Mouse (Mus musculus) CH12.LX (cell line): Measurements from ENCODE around the gene Tepp. TPM values are rescaled to one million over a fixed set of nuclear protein-coding genes. Genes with fewer than 3 reads are reported as not detected.

ENCODE experiments used
- DNase-seq: peaks from one replicate; pipeline ENCODE4 v3.0.0-alpha.2; 2013; ENCODE audit errors: extremely low read depth
- H3K27ac ChIP-seq: 2 replicates; pipeline ENCODE4 v1.5.1; 2012; ENCODE audit warnings: low read depth, mild to moderate bottlenecking, control low read depth, moderate library complexity; ENCODE audit not compliant: insufficient read depth
- H3K27me3 ChIP-seq: replicated peaks from 2 replicates; pipeline ENCODE3; 2012; ENCODE audit warnings: inconsistent platforms
- H3K36me3 ChIP-seq, 2 experiments: replicated peaks in 1 of 2; 2 replicates each; pipeline versions ENCODE3 to v1.6.1; 2012; ENCODE audit warnings: inconsistent platforms in 1 of 2, low read length in 1 of 2, mild to moderate bottlenecking in 1 of 2, mixed read lengths in 1 of 2, moderate library complexity in 1 of 2; ENCODE audit not compliant: control insufficient read depth in 1 of 2, insufficient read depth in 1 of 2
- H3K4me1 ChIP-seq, 2 experiments: 2 replicates each; pipeline ENCODE4 v1.6.1; 2012; ENCODE audit warnings: inconsistent platforms in 1 of 2, moderate library complexity in 1 of 2; ENCODE audit not compliant: insufficient read depth in 2 of 2, control insufficient read depth in 1 of 2
- H3K4me2 ChIP-seq: 2 replicates; pipeline ENCODE4 v1.6.1; 2012; ENCODE audit warnings: low read depth, mild to moderate bottlenecking, control low read depth; ENCODE audit not compliant: poor library complexity, insufficient read depth, severe bottlenecking
- H3K4me3 ChIP-seq, 3 experiments: fragments of 150-350 bp in 1 of 3; sonication (generic) in 1 of 3; replicated peaks in 1 of 3; 2 replicates each; pipeline versions ENCODE3 to v1.5.1; 2011 to 2012; ENCODE audit warnings: low read depth in 2 of 3, low read length in 2 of 3, mild to moderate bottlenecking in 2 of 3, moderate library complexity in 2 of 3, control low read depth in 1 of 3, improper control_type of control experiment in 1 of 3, inconsistent platforms in 1 of 3, mixed read lengths in 1 of 3; ENCODE audit not compliant: poor library complexity in 1 of 3
- H3K79me2 ChIP-seq: replicated peaks from 2 replicates; pipeline ENCODE4 v1.6.1; 2012; ENCODE audit warnings: mild to moderate bottlenecking, moderate library complexity; ENCODE audit not compliant: control insufficient read depth, poor library complexity, insufficient read depth, severe bottlenecking; ENCODE audit errors: extremely low read depth
- H3K9ac ChIP-seq: 2 replicates; pipeline ENCODE4 v1.6.1; 2012; ENCODE audit warnings: low read depth, mild to moderate bottlenecking, control low read depth, moderate library complexity; ENCODE audit not compliant: insufficient read depth
- H3K9me3 ChIP-seq: replicated peaks from 2 replicates; pipeline ENCODE3; 2012; ENCODE audit warnings: low read length, inconsistent platforms, mixed read lengths
- CTCF ChIP-seq, 2 experiments: IDR thresholded peaks in 1 of 2; conservative IDR thresholded peaks in 1 of 2; 2 replicates each; pipeline ENCODE4 v1.5.1; 2011 to 2012; ENCODE audit warnings: low read depth in 2 of 2, low read length in 2 of 2, improper control_type of control experiment in 1 of 2, inconsistent platforms in 1 of 2, mild to moderate bottlenecking in 1 of 2, moderate library complexity in 1 of 2
- E2F4 ChIP-seq: IDR thresholded peaks from 2 replicates; pipeline ENCODE4 v1.6.1; 2011; ENCODE audit warnings: low read depth, low read length, improper control_type of control experiment; ENCODE audit not compliant: insufficient replicate concordance
- ELF1 ChIP-seq: IDR thresholded peaks from 2 replicates; pipeline ENCODE4 v1.6.1; 2014; ENCODE audit warnings: low read depth, mild to moderate bottlenecking, inconsistent platforms, low read length, improper control_type of control experiment
- EP300 ChIP-seq: IDR thresholded peaks from 2 replicates; pipeline ENCODE4 v1.6.1; 2011; ENCODE audit warnings: low read length, improper control_type of control experiment
- GABPA ChIP-seq: IDR thresholded peaks from 2 replicates; pipeline ENCODE4 v1.6.1; 2012; ENCODE audit warnings: low read depth, low read length, improper control_type of control experiment, inconsistent platforms; ENCODE audit not compliant: insufficient replicate concordance
- HCFC1 ChIP-seq: IDR thresholded peaks from 2 replicates; pipeline ENCODE4 v1.6.1; 2012; ENCODE audit warnings: low read depth, mild to moderate bottlenecking, inconsistent platforms, low read length, improper control_type of control experiment
- JUN ChIP-seq: IDR thresholded peaks from 2 replicates; pipeline ENCODE4 v1.6.1; 2011; ENCODE audit warnings: low read depth, mild to moderate bottlenecking, low read length, improper control_type of control experiment, moderate library complexity; ENCODE audit not compliant: insufficient read depth
- JUND ChIP-seq: conservative IDR thresholded peaks from 2 replicates; pipeline ENCODE4 v1.6.1; 2011; ENCODE audit warnings: low read depth, low read length, improper control_type of control experiment
- KAT2A ChIP-seq: IDR thresholded peaks from 2 replicates; pipeline ENCODE4 v1.6.1; 2012; ENCODE audit warnings: low read length, improper control_type of control experiment, inconsistent platforms; ENCODE audit not compliant: insufficient replicate concordance
- MAZ ChIP-seq: IDR thresholded peaks from 2 replicates; pipeline ENCODE4 v1.6.1; 2012; ENCODE audit warnings: low read depth, mild to moderate bottlenecking, inconsistent platforms, low read length, improper control_type of control experiment, moderate library complexity
- MYC ChIP-seq: IDR thresholded peaks from 2 replicates; pipeline ENCODE4 v1.6.1; 2011; ENCODE audit warnings: low read depth, mild to moderate bottlenecking, improper control_type of control experiment, low read length
- NELFE ChIP-seq: IDR thresholded peaks from 2 replicates; pipeline ENCODE4 v1.6.1; 2011; ENCODE audit warnings: low read depth, low read length, improper control_type of control experiment
- NRF1 ChIP-seq: IDR thresholded peaks from 2 replicates; pipeline ENCODE4 v1.6.1; 2014; ENCODE audit warnings: low read depth, mild to moderate bottlenecking, inconsistent platforms, low read length, improper control_type of control experiment, moderate library complexity
- PAX5 ChIP-seq: IDR thresholded peaks from 2 replicates; pipeline ENCODE4 v1.6.1; 2012; ENCODE audit warnings: low read length, inconsistent platforms, mixed read lengths
- RAD21 ChIP-seq: IDR thresholded peaks from 2 replicates; pipeline ENCODE4 v1.6.1; 2011; ENCODE audit warnings: low read depth, mild to moderate bottlenecking, low read length, improper control_type of control experiment, moderate library complexity
- RCOR1 ChIP-seq: conservative IDR thresholded peaks from 2 replicates; pipeline ENCODE4 v1.6.1; 2012; ENCODE audit warnings: low read depth, mild to moderate bottlenecking, inconsistent platforms, low read length, improper control_type of control experiment
- SIN3A ChIP-seq: IDR thresholded peaks from 2 replicates; pipeline ENCODE4 v1.6.1; 2012; ENCODE audit warnings: low read length, improper control_type of control experiment, inconsistent platforms
- TBP ChIP-seq: conservative IDR thresholded peaks from 2 replicates; pipeline ENCODE4 v1.6.1; 2011; ENCODE audit warnings: low read depth, low read length, improper control_type of control experiment
- TCF12 ChIP-seq: IDR thresholded peaks from 2 replicates; pipeline ENCODE4 v1.6.1; 2014; ENCODE audit warnings: low read depth, mild to moderate bottlenecking, inconsistent platforms, low read length, improper control_type of control experiment
- UBTF ChIP-seq: IDR thresholded peaks from 2 replicates; pipeline ENCODE4 v1.6.1; 2012; ENCODE audit warnings: low read depth, mild to moderate bottlenecking, inconsistent platforms, low read length, improper control_type of control experiment, moderate library complexity
- ZKSCAN1 ChIP-seq: IDR thresholded peaks from 2 replicates; pipeline ENCODE4 v1.6.1; 2012; ENCODE audit warnings: low read depth, inconsistent platforms, low read length, improper control_type of control experiment, borderline replicate concordance
- ZMIZ1 ChIP-seq: IDR thresholded peaks from 2 replicates; pipeline ENCODE4 v1.6.1; 2012; ENCODE audit warnings: low read depth, mild to moderate bottlenecking, inconsistent platforms, low read length, improper control_type of control experiment
- ZNF384 ChIP-seq: IDR thresholded peaks from 2 replicates; pipeline ENCODE4 v1.6.1; 2012; ENCODE audit warnings: low read depth, low read length, improper control_type of control experiment, inconsistent platforms
- dilution Hi-C: fragments of 300-500 bp; cut with MboI; formaldehyde crosslinking; loops from 2 replicates; pipeline ENCODE4 v1.14.3; 2020; ENCODE audit warnings: low sequenced_read_pairs; ENCODE audit not compliant: extremely low pct_unique_long_range_greater_than_20kb, extremely low pct_ligation_motif_present
- in situ Hi-C: fragments of 300-500 bp; cut with MboI; formaldehyde crosslinking; loops from 3 replicates; pipeline ENCODE4 v1.14.3; 2019; ENCODE audit warnings: low sequenced_read_pairs, low pct_ligation_motif_present, low pct_unique_long_range_greater_than_20kb, mixed read lengths
- polyA plus RNA-seq: library from polyadenylated mRNA; unstranded; fragments of >175 nt; gene quantifications from 2 replicates; pipeline ENCODE4 v1.2.1, GENCODE M21; 2012; ENCODE audit warnings: low read depth; ENCODE audit not compliant: insufficient read length
- total RNA-seq, 2 experiments: library from RNA; depleted of rRNA; stranded (reverse); fragments of 300-350 nt in 1 of 2; fragments of >200 nt in 1 of 2; gene quantifications; 2 replicates each; pipeline ENCODE4 v1.2.3; 2012 to 2014

The Tepp gene
- total and polyA plus RNA-seq, 3 experiments = not detected

GRCm38 (mm10) chr8:95305526-95305925 lies 4.8 kb upstream of the Tepp start:
- no peak overlapping the region for H3K9ac ChIP-seq
- dilution Hi-C loops (no loop called here), in situ Hi-C loops (loop anchor here (10.0 kb wide), 1 partner anchor 51 kb away; no protein-coding TSS in a partner anchor)
- DNase-seq = no peak
- H3K4me1 ChIP-seq = no peaks in the 10 kb centered on the region
- H3K4me3 ChIP-seq = no peak overlapping the region
- TF ChIP-seq JUN (no peak), MAZ (no peak), KAT2A (no peak), EP300 (no peak), NELFE (no peak), RCOR1 (no peak), ZMIZ1 (no peak), PAX5 (no peak), ELF1 (no peak), TBP (no peak), HCFC1 (no peak), ZNF384 (no peak), NRF1 (no peak), CTCF (conservative IDR thresholded peaks at IDR 0.05 in 1 of 2, IDR thresholded peaks at IDR 0.05 in 1 of 2; ENCODE audit: low read depth in 2 of 2, low read length in 2 of 2) (no peak), JUND (no peak), MYC (no peak), RAD21 (no peak), E2F4 (no peak)
- no peak overlapping the region for H3K4me2 ChIP-seq
- H3K27me3 ChIP-seq = peaks cover 63% of the 10 kb centered on the region
- H3K79me2 ChIP-seq = no peaks in the 10 kb centered on the region
- no peak overlapping the region for H3K27ac ChIP-seq
- no peaks in the 10 kb centered on the region for H3K36me3 ChIP-seq
- no peaks in the 10 kb centered on the region for H3K9me3 ChIP-seq

DNA sequence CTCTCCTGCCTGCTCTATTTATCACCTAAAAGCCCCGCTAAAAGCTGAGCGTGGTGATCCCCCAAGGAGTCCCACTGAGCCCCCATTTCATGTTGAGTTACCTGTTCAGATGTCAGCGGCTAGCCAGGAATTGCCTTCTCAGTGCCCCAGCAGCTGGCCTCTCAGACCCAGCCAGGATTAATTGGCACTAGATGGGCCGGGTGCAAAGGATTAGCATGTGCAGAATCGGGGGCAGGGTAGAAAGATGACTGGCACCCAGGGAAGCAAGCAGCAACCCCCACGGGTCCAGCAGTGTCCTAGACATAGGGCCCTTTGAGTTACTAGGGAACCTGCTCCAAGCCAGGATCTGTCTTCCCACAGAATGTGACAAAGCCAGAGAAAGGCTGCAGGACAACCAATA lies 3.9 kb upstream of the Tepp start, which contains the start of gene Cngb1:
TSS of gene Cngb1 (minus strand) at position 155 of the 400 bp plus-strand sequence.
- dilution Hi-C loops = no loop called here
- DNase-seq = no peak
- TF ChIP-seq MYC (no peak), KAT2A (no peak), UBTF (no peak), NELFE (no peak), NRF1 (no peak), ZKSCAN1 (no peak), TCF12 (no peak), JUN (no peak), SIN3A (no peak), ZNF384 (no peak), HCFC1 (no peak), MAZ (no peak), GABPA (no peak)

More for the DNA sequence above, 3.9 kb upstream of the Tepp start, which contains the start of gene Cngb1:
- Histone ChIP-seq H3K9me3 (no peaks in the 10 kb centered on the region), H3K4me2 (no peak within 1 kb of the TSS), H3K79me2 (no peaks in the 10 kb centered on the region), H3K4me3 (no peak within 1 kb of the TSS), H3K36me3 (no peaks in the 10 kb centered on the region), H3K9ac (no peak within 1 kb of the TSS), H3K27me3 (peaks cover 59% of the 10 kb centered on the region), H3K4me1 (no peaks in the 10 kb centered on the region), H3K27ac (no peak within 1 kb of the TSS)
- in situ Hi-C loops = loop anchor here (10.0 kb wide), 1 partner anchor 52 kb away; no protein-coding TSS in a partner anchor
